Mouse (Mus musculus): ENCODE results near the gene Kctd2.

Kctd2 gene

GRCm38 (mm10) chr11:115400630-115401391 is 19.1 kb upstream of the Kctd2 start:
- DNase-seq (ENCODE audit: low spot score), result no peak

- DNase-seq (ENCODE audit: low spot score), result peak; percentile 92
Observed at GRCm38 (mm10) chr11:115403338-115404124, 16.4 kb upstream of the Kctd2 start, which contains the start of gene Mrpl58. Mrpl58 (plus strand) TSS chr11:115403752.

- no peak for DNase-seq (ENCODE audit: low spot score)
Observed at GRCm38 (mm10) chr11:115405723-115406122, 14.2 kb upstream of the Kctd2 start.

GRCm38 (mm10) chr11:115406858-115407401 is 13.0 kb upstream of the Kctd2 start:
- no peak for DNase-seq (ENCODE audit: low spot score)

GRCm38 (mm10) chr11:115408266-115408920 is 11.5 kb upstream of the Kctd2 start:
- DNase-seq (ENCODE audit: low spot score), result no peak

GRCm38 (mm10) chr11:115409556-115409955 is 10.4 kb upstream of the Kctd2 start:
- peak; percentile 64 for DNase-seq (ENCODE audit: low spot score)

- peak; percentile 59 for DNase-seq (ENCODE audit: low spot score)
Observed at GRCm38 (mm10) chr11:115420336-115421190, 635 bp downstream of the Kctd2 start.

GRCm38 (mm10) chr11:115421328-115421727 is 1.4 kb downstream of the Kctd2 start:
- DNase-seq (ENCODE audit: low spot score), result no peak

GRCm38 (mm10) chr11:115421972-115422371 is 2.0 kb downstream of the Kctd2 start:
- no peak for DNase-seq (ENCODE audit: low spot score)

GRCm38 (mm10) chr11:115423091-115423490 is 3.2 kb downstream of the Kctd2 start:
- DNase-seq (ENCODE audit: low spot score), result no peak

- DNase-seq (ENCODE audit: low spot score), result no peak
Observed at GRCm38 (mm10) chr11:115424666-115425065, 4.7 kb downstream of the Kctd2 start.

GRCm38 (mm10) chr11:115425671-115426070 is 5.7 kb downstream of the Kctd2 start:
- no peak for DNase-seq (ENCODE audit: low spot score)

- peak; percentile 95 for DNase-seq (ENCODE audit: low spot score)
Observed at GRCm38 (mm10) chr11:115427482-115428331, 7.8 kb downstream of the Kctd2 start.

- DNase-seq (ENCODE audit: low spot score), result no peak
Observed at GRCm38 (mm10) chr11:115429307-115429706, 9.4 kb downstream of the Kctd2 start.

GRCm38 (mm10) chr11:115430561-115430960 is 10.6 kb downstream of the Kctd2 start:
- no peak for DNase-seq (ENCODE audit: low spot score)

- DNase-seq (ENCODE audit: low spot score), result no peak
Observed at GRCm38 (mm10) chr11:115432814-115433213, 12.9 kb downstream of the Kctd2 start.

GRCm38 (mm10) chr11:115433342-115433741 is 13.4 kb downstream of the Kctd2 start:
- no peak for DNase-seq (ENCODE audit: low spot score)

GRCm38 (mm10) chr11:115435596-115436337 is 15.8 kb downstream of the Kctd2 start:
- DNase-seq (ENCODE audit: low spot score), result peak; percentile 75

GRCm38 (mm10) chr11:115437571-115438122 is 17.7 kb downstream of the Kctd2 start:
- no peak for DNase-seq (ENCODE audit: low spot score)
